Mouse (Mus musculus): ENCODE measurements around the gene Fam53b.
"Not testable (repeated sequence)": the region's sequence is repeated elsewhere in the genome, so short reads cannot be mapped to it uniquely, and the experiment has no call there.

Fam53b gene

GRCm38 (mm10) chr7:132672481-132672959, 141.2 kb downstream of the Fam53b start:
- DNase-seq = no peak

- no peak for DNase-seq
These were observed 142.9 kb downstream of the Fam53b start for GRCm38 (mm10) chr7:132670863-132671165.

GRCm38 (mm10) chr7:132669999-132670862, 143.5 kb downstream of the Fam53b start:
- no peak for DNase-seq

- no peak for DNase-seq
These were observed 145.1 kb downstream of the Fam53b start for GRCm38 (mm10) chr7:132668604-132669003.

- DNase-seq = no peak
These were observed 147.2 kb downstream of the Fam53b start for GRCm38 (mm10) chr7:132666516-132666915.

GRCm38 (mm10) chr7:132665664-132666382, 147.9 kb downstream of the Fam53b start:
- DNase-seq = peak; percentile 75

- DNase-seq = no peak
These were observed 148.9 kb downstream of the Fam53b start for GRCm38 (mm10) chr7:132664815-132665214.

GRCm38 (mm10) chr7:132662831-132663230, 150.9 kb downstream of the Fam53b start:
- not testable (repeated sequence) for DNase-seq

Measured in retina, postnatal 1 day (tissue).